Mouse (Mus musculus) intestine, embryonic 14.5 days (tissue): Measurements from ENCODE around the gene Zdhhc20. TPM values are rescaled to one million over a fixed set of nuclear protein-coding genes. Genes with fewer than 3 reads are reported as not detected.
"Not testable (repeated sequence)": the region's sequence is repeated elsewhere in the genome, so short reads cannot be mapped to it uniquely, and the experiment has no call there.

Experiments used
- ATAC-seq: fragments of 200-750 bp; cut with Nextera tagmentation; replicated peaks from 2 replicates; pipeline ENCODE4 v1.8.0; 2017; ENCODE audit warnings: low read depth, moderate number of reproducible peaks, moderate TSS enrichment, moderate library complexity; ENCODE audit not compliant: low FRiP score, low TSS enrichment
- DNase-seq: peaks from one replicate; pipeline ENCODE4 v3.0.0-alpha.2; 2018; ENCODE audit warnings: low spot score
- H3K27ac ChIP-seq: fragments of 300-500 bp; sonication (generic); 2 replicates; pipeline ENCODE4 v1.5.1; 2014; ENCODE audit warnings: low read depth, mild to moderate bottlenecking, control low read depth
- H3K27me3 ChIP-seq: fragments of 300-500 bp; sonication (generic); replicated peaks from 2 replicates; pipeline ENCODE4 v1.6.1; 2014; ENCODE audit warnings: low read length, control low read depth; ENCODE audit not compliant: control insufficient read depth, insufficient read depth
- H3K36me3 ChIP-seq: fragments of 300-500 bp; sonication (generic); 2 replicates; pipeline ENCODE4 v1.6.1; 2014; ENCODE audit warnings: low read length, control low read depth; ENCODE audit not compliant: control insufficient read depth, insufficient read depth
- H3K4me1 ChIP-seq: fragments of 300-500 bp; sonication (generic); replicated peaks from 2 replicates; pipeline ENCODE4 v1.6.1; 2014; ENCODE audit warnings: low read length, control low read depth, mixed read lengths; ENCODE audit not compliant: control insufficient read depth, insufficient read depth
- H3K4me2 ChIP-seq: fragments of 300-500 bp; sonication (generic); 2 replicates; pipeline ENCODE4 v1.6.1; 2014; ENCODE audit warnings: low read length
- H3K4me3 ChIP-seq: fragments of 300-500 bp; sonication (generic); 2 replicates; pipeline ENCODE4 v1.5.1; 2014; ENCODE audit warnings: low read depth, low read length, control low read depth, mixed read lengths
- H3K9ac ChIP-seq: fragments of 300-500 bp; sonication (generic); 2 replicates; pipeline ENCODE4 v1.6.1; 2014; ENCODE audit warnings: mild to moderate bottlenecking, low read length
- H3K9me3 ChIP-seq: fragments of 300-500 bp; sonication (generic); 2 replicates; pipeline ENCODE4 v1.6.1; 2016; ENCODE audit warnings: low read length, control low read depth; ENCODE audit not compliant: control insufficient read depth
- WGBS: fragments of 180-500 bp; shearing (Covaris S2); extraction: QIAGEN DNeasy Blood & Tissue Kit; methylation state at CpG from one replicate; pipeline ENCODE4 v1.1.7; 2014; 5-methylcytosine and 5-hydroxymethylcytosine counted together
- polyA plus RNA-seq: library from polyadenylated mRNA; unstranded; fragments of >200 nt; fragmentation: Nextera tagmentation; extraction: Ambion mirVana; gene quantifications from 2 replicates; pipeline ENCODE4 v1.2.1, GENCODE M21; 2014

Gene Zdhhc20
- polyA plus RNA-seq, 1 experiment from 2014 or later, result 56.9 TPM

GRCm38 (mm10) chr14:57858601-57859000, 31.5 kb downstream of the Zdhhc20 start:
- H3K9ac ChIP-seq, result no peak overlapping the region
- no peaks in the 10 kb centered on the region for H3K4me1 ChIP-seq
- no peak overlapping the region for H3K27ac ChIP-seq
- H3K9me3 ChIP-seq, result no peaks in the 10 kb centered on the region
- H3K4me2 ChIP-seq, result no peak overlapping the region
- DNase-seq (no peak), ATAC-seq (no peak)
- H3K36me3 ChIP-seq, result peaks cover 34% of the 10 kb centered on the region
- 91% methylated on average over 2 of the region's 2 CpGs for WGBS
- H3K4me3 ChIP-seq, result no peak overlapping the region
- no peaks in the 10 kb centered on the region for H3K27me3 ChIP-seq

DNA sequence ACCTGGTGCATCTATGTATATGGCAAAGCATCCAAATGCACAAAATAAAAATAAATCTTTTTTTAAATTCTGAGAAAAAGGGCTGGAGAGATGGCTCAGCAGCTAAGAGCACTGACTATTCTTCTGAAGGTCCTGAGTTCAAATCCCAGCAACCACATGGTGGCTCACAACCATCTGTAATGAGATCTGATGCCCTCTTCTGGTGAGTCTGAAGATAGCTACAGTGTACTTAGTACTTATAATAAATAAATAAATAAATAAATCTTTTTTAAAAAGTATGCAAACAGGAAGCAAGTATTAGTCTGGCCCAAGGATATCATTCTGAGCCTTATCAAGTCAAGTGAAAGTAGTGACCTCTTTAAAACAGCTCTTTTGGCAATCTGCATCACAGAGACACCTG, 34.0 kb downstream of the Zdhhc20 start:
- not testable (repeated sequence) for H3K4me1 ChIP-seq, H3K4me2 ChIP-seq, H3K27ac ChIP-seq, H3K9ac ChIP-seq, H3K9me3 ChIP-seq, H3K4me3 ChIP-seq, DNase-seq, ATAC-seq, H3K27me3 ChIP-seq
- H3K36me3 ChIP-seq, result peaks cover 30% of the 10 kb centered on the region

DNA sequence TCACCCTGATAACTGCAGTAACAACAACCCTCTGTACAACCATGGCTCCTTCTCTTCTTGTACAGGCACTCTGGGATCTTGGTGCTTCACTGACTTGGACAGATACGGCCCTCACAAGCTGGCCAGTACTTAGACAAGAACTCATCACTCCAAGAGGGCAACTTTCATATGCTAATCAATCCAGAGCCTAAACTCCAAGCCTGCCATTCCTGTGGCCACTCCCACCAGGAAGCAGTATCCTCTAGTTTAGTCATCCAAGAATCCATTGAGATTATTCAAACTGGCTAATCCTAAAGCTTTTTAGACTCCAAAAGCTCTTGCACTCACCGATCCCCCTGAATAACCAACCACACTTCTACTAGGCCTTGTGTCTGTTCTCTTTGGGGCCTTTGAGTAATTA, 37.1 kb downstream of the Zdhhc20 start:
- ATAC-seq (no peak), DNase-seq (no peak)
- no peak overlapping the region for H3K27ac ChIP-seq
- no peak overlapping the region for H3K9ac ChIP-seq
- 90% methylated on average over 2 of the region's 2 CpGs for WGBS
- no peak overlapping the region for H3K4me3 ChIP-seq
- H3K36me3 ChIP-seq, result peaks cover 11% of the 10 kb centered on the region; the same call in 1 of the 2 replicates
- H3K27me3 ChIP-seq, result no peaks in the 10 kb centered on the region
- no peak overlapping the region for H3K4me2 ChIP-seq
- no peaks in the 10 kb centered on the region for H3K9me3 ChIP-seq
- no peaks in the 10 kb centered on the region for H3K4me1 ChIP-seq

DNA sequence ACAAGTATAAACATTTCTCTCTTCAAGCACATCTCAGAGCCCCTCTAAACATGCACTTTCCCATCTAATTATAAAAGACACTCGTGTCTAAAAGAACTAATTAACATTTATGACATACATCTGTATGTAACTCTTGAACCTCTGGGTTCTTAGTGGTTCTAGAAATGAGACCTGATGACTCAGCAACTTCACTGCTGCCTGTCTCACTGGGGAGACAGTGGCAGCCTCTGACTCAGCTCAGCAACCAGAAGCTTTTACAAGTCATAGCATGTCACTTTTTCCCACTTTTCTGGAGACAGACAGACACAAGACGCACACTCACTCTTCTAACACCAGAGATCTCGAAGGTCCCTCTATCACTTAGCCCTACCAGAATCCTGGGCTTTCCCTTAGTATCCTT, 39.7 kb downstream of the Zdhhc20 start:
- WGBS, result 88% methylated on average over 3 of the region's 3 CpGs
- Histone ChIP-seq H3K4me3 (no peak overlapping the region), H3K27me3 (no peaks in the 10 kb centered on the region), H3K4me2 (no peak overlapping the region), H3K4me1 (no peaks in the 10 kb centered on the region), H3K36me3 (peaks cover 20% of the 10 kb centered on the region), H3K9ac (no peak overlapping the region), H3K27ac (no peak overlapping the region), H3K9me3 (no peaks in the 10 kb centered on the region)
- DNase-seq (no peak), ATAC-seq (no peak)

GRCm38 (mm10) chr14:57848646-57849045, 41.4 kb downstream of the Zdhhc20 start:
- H3K9me3 ChIP-seq, result no peaks in the 10 kb centered on the region
- no peak for DNase-seq
- 90% methylated on average over 2 of the region's 2 CpGs for WGBS
- no peak overlapping the region for H3K9ac ChIP-seq
- no peak overlapping the region for H3K27ac ChIP-seq
- H3K36me3 ChIP-seq, result peaks cover 30% of the 10 kb centered on the region
- no peak overlapping the region for H3K4me3 ChIP-seq
- H3K4me2 ChIP-seq, result no peak overlapping the region
- ATAC-seq, result no peak
- H3K4me1 ChIP-seq, result no peaks in the 10 kb centered on the region
- no peaks in the 10 kb centered on the region for H3K27me3 ChIP-seq

GRCm38 (mm10) chr14:57848061-57848460, 42.0 kb downstream of the Zdhhc20 start:
- not testable (repeated sequence) for H3K4me3 ChIP-seq, H3K4me1 ChIP-seq, H3K9me3 ChIP-seq, H3K27me3 ChIP-seq, H3K27ac ChIP-seq, ATAC-seq, H3K9ac ChIP-seq, DNase-seq, H3K4me2 ChIP-seq
- WGBS, result 76% methylated on average over 5 of the region's 5 CpGs
- peaks cover 30% of the 10 kb centered on the region for H3K36me3 ChIP-seq

- Histone ChIP-seq H3K9me3 (no peaks in the 10 kb centered on the region), H3K4me3 (no peak overlapping the region), H3K27ac (no peak overlapping the region), H3K27me3 (no peaks in the 10 kb centered on the region), H3K4me1 (no peaks in the 10 kb centered on the region), H3K9ac (no peak overlapping the region), H3K4me2 (no peak overlapping the region), H3K36me3 (peaks cover 50% of the 10 kb centered on the region)
- no peak for ATAC-seq
- no peak for DNase-seq
- WGBS, result 89% methylated on average over 3 of the region's 3 CpGs
These were observed 45.5 kb downstream of the Zdhhc20 start for GRCm38 (mm10) chr14:57844535-57844934.

- H3K36me3 ChIP-seq, result peaks cover 58% of the 10 kb centered on the region
- no peaks in the 10 kb centered on the region for H3K4me1 ChIP-seq
- no peak overlapping the region for H3K4me2 ChIP-seq
- H3K27ac ChIP-seq, result no peak overlapping the region
- no peak overlapping the region for H3K9ac ChIP-seq
- H3K9me3 ChIP-seq, result no peaks in the 10 kb centered on the region
- DNase-seq, result no peak
- no peak for ATAC-seq
- H3K27me3 ChIP-seq, result no peaks in the 10 kb centered on the region
- 95% methylated on average over 10 of the region's 10 CpGs for WGBS
- H3K4me3 ChIP-seq, result no peak overlapping the region
These were observed 54.9 kb downstream of the Zdhhc20 start for GRCm38 (mm10) chr14:57835157-57835556.

DNA sequence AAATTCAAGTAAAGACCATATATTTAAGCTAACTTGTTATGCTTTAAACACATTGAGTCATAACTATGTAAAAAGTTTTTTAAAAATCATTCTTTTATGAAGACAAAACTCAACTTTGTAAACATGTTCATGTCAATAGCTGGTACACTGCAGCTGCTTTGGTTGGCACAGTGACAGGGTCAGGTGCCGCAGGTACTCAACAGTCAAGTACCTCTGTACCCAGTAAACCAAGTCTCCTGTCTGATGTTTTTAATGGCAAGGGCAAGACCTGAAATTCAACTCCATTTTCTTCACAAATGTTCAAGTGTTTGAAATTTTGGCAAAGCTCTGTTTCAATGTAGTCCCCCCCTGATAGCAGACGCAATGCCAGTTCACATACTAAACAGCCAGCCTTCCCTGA, 56.5 kb downstream of the Zdhhc20 start:
- Histone ChIP-seq H3K27me3 (no peaks in the 10 kb centered on the region), H3K4me2 (no peak overlapping the region), H3K9me3 (no peaks in the 10 kb centered on the region), H3K9ac (no peak overlapping the region), H3K4me3 (no peak overlapping the region), H3K27ac (no peak overlapping the region), H3K4me1 (no peaks in the 10 kb centered on the region), H3K36me3 (peaks cover 47% of the 10 kb centered on the region)
- no peak for DNase-seq
- 95% methylated on average over 2 of the region's 2 CpGs for WGBS
- no peak for ATAC-seq
